Mouse (Mus musculus) heart, postnatal 10 days (tissue): ENCODE results near the gene Adamts6. TPM values are rescaled to one million over a fixed set of nuclear protein-coding genes. Genes with fewer than 3 reads are reported as not detected.
A peak's percentile ranks its signal among the peaks of the same experiment; 100 is the strongest.

Experiments used
- DNase-seq, 2 experiments: peaks; one replicate each; pipeline ENCODE4 v3.0.0; 2021
- intact Hi-C: fragments of 180-260 bp; cut with DNase I; formaldehyde crosslinking; loops from one replicate; pipeline ENCODE4 v1.15.1; 2025
- total RNA-seq, 2 experiments: library from RNA; stranded (reverse); gene quantifications; 2 replicates each; pipeline ENCODE4 v1.2.3; 2021

Adamts6 gene
- total RNA-seq, 2 experiments from 2014 or later: 6.5 to 9.6 TPM

GRCm38 (mm10) chr13:104448349-104448748 is 160.7 kb downstream of the Adamts6 start:
- DNase-seq: no peak
- intact Hi-C loops: loop anchor here (10.0 kb wide), 1 partner anchor 236 kb away; no protein-coding TSS in a partner anchor

DNA sequence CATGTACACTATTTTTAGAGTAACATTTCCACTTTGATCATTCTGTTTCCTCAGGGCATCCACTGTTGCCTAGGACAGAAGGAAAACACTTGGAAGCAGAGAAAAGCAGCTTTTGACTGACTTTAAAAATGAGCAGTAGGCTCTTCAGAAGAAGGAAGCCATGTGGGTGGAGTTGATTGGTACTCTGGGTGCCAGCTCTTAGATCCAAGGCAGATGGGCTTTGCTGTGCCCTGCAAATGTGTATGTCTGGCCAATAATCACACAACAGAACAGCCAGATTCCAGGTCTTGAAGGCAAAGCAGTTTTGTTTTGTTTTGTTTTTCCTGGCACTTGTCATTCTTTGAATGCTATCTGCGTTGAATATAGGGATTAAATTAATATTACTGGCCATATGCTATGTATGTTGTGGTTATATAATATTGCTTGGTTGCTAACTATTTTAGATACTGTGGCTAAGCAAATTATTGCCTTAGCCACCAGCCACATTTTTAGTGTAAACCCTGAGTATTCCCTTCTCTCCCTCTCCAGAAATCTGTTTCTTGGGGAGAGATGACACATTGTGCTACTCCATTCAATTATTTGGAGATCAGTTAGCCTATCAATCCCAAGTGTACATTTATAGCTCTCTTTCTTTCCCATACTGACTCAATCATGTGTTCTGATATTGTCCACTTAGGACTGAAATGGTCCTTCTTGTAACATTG is 165.8 kb downstream of the Adamts6 start:
- DNase-seq: no peak
- intact Hi-C loops: no loop called here

DNA sequence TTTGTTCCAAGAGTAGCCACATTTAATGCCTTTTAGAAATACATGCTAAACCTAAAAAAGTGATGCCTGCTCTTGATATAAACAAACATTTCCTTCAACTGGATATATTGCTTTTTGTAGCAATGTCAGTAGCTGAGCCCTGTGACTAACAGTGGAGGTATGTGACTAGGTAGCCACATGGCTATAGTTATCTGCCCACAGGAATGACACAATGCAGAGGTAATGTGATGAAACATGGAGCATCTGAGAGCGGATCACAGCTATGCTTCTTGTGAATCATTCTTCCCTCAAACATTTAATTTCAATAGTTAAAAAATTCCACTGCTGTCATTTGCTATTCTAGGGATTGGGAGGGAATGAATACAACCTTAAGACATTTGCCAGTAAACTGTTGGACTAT is 172.7 kb downstream of the Adamts6 start:
- no peak for DNase-seq
- intact Hi-C loops: no loop called here

- intact Hi-C loops: no loop called here
- DNase-seq: no peak
Measured at GRCm38 (mm10) chr13:104468061-104468460, 180.4 kb downstream of the Adamts6 start.

DNA sequence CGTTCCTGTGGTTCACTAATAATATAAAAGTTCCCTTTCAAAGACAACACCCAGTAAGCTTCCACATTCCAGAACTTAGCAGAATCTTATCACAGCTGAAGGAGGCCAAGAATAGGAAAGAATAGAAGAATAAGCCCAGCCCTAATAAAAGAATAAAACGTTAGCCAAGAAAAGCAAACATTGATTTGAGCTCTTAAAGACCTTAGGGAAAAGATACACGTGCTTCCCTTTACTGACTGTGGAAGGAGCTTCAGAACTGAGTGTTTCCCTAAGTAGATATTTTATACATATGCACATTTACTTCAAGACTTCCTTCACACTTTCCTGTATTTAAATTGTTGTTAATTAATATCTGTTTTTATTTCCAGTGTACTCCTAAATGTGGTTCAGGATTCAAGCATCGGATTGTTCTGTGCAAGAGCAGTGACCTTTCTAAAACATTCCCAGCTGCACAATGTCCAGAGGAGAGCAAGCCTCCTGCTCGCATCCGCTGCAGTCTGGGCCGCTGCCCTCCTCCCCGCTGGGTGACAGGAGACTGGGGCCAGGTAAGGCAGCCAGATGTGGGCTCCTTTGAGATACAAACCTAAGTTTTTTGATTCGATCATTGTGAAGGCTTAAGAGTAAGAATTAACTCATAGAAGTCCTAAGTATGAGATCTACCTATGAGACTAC is 188.8 kb downstream of the Adamts6 start:
- DNase-seq: peak; percentile 13 to 18
- intact Hi-C loops: no loop called here

DNA sequence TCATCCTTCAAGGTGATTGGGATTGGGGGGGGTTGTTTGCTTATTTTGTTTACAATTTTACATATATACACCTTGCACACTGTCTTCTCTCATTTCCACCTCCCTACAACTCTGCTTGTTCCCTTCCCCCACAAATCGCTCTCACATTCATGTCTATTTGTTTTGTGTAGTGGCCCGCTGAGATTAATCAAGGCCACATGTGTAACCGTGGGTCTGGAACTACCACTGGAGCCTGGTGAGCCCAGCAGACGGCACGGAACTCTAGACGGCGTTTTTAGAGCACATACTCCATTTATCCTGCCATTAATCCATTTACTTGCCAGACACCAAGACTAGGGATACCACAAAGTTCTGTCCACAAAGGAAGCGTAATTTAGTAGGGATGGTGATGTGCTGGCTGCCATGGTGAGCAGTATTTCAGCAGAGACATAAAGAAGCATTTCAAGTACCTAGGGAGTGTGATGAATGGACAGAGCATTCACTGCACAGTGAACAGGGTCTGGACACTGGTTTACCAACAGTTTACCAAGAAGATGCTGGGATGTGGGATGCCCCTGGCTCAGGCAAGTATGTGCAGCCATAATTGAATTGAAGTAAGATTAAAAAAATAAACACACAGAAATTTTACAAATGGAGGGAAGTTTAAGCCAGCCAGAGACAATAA is 194.9 kb downstream of the Adamts6 start:
- DNase-seq: no peak
- intact Hi-C loops: no loop called here

GRCm38 (mm10) chr13:104483111-104483722 is 195.6 kb downstream of the Adamts6 start:
- DNase-seq: no peak
- intact Hi-C loops: no loop called here

DNA sequence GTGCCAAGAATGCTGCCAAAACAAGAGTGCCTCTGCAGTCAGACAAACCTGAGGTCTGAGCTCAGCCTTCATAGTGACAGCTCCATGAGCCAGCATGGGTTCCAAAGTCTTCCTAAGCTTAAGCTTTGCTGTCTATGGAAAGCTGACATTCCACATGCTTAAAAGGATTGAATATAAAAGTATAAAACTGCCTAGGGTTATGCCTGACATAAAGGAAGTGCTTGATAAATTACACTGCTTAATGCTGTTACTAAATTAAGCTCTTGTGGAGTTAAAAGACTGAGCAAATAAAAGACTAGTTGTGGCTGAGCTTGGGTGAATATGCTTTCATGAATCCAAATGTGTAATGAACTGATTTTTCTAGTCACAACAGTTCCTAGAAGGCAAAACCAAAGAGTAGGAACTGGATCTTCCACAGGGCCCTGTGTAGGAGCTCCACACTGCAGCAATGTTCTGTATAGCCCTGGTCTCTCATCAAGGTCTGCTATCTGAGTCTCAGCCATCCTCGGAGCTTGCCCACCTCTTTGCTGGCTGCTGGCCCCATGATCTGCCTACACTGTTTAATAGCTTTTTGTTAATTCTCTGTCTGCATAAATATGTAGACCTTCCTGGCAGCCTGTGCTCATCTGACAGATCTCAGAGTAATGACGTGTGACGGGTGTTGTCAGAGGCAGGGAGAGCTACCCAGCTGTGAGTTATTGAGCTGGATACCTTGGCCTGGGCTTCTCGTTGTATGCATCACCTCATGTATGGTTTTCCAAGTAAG is 203.6 kb downstream of the Adamts6 start:
- DNase-seq: no peak
- intact Hi-C loops: no loop called here

DNA sequence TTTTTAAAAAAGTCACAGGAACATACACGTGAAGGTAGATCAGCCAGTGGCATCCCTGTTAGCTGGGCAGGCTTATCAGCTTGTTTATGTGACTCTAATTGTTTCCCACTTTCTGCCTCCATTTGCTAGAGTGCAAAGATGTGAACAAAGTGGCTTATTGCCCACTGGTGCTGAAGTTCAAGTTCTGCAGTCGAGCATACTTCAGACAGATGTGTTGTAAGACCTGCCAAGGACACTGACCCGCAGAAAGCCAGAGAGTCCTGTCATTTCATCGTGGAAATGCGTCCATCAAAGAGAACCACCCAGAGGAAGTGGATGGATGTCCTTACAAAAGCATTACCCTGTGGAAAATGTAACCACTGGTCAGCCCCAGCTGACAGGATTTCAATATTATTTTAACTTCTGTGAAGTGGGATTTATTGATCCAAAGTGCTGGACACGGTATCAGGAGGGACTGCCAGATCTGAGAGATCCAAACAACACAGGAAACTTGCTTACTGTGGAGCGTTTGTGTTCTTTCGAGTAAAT is 205.9 kb downstream of the Adamts6 start:
- intact Hi-C loops: no loop called here
- DNase-seq: peak; percentile 31 to 35

GRCm38 (mm10) chr13:104494200-104494873 is 206.7 kb downstream of the Adamts6 start:
- intact Hi-C loops: no loop called here

DNA sequence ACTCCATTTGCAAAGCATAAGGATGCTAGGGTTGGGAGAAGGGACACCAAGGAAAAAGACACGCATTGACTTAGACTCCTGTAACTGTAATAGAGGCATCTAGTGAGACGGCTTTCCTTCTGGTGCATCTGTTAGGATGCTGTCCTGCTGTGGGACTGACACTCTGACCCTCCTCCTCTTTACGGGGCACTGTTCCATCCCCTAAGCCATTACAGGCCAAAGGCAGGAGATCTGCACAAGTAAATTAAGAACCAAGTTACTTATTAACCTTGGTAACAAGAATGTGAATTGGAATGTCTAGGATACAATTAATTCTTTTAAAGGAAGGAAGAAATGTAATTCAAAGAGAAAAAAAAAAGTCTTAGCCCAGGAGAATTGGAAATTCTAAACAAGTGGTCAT is 210.0 kb downstream of the Adamts6 start:
- intact Hi-C loops: no loop called here
- no peak for DNase-seq

More at GRCm38 (mm10) chr13:104494200-104494873, 206.7 kb downstream of the Adamts6 start:
- no peak for DNase-seq

- DNase-seq: no peak
- intact Hi-C loops: no loop called here
Measured at GRCm38 (mm10) chr13:104498669-104499068, 211.0 kb downstream of the Adamts6 start.

GRCm38 (mm10) chr13:104499116-104500040 is 211.7 kb downstream of the Adamts6 start:
- peak; percentile 47 for DNase-seq
- intact Hi-C loops: no loop called here

DNA sequence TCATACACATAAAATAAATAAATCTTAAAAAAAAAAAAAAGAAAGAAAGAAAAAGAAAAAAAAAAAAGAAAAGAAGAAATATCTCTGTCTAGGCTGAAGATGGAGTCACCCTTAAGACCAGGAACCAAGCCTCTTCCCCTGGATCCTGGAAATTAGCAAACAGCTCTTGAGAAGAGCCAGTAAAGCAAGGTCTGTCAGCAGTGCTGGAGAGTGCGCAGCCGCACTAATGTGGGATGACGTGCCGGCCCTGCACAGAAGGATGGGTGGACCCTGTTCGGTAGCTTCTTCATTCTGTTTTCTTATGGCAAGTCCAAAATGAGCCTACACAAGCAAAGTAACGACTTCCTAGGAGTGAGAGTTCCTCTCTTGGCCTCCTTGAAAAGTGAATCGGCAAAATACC is 214.8 kb downstream of the Adamts6 start:
- intact Hi-C loops: no loop called here
- DNase-seq: no peak

GRCm38 (mm10) chr13:104504043-104504442 is 216.4 kb downstream of the Adamts6 start:
- intact Hi-C loops: no loop called here
- no peak for DNase-seq

- intact Hi-C loops: no loop called here
Measured at GRCm38 (mm10) chr13:104506165-104506875, 218.7 kb downstream of the Adamts6 start.

GRCm38 (mm10) chr13:104507671-104508070 is 220.0 kb downstream of the Adamts6 start:
- intact Hi-C loops: no loop called here
- DNase-seq: no peak

More at GRCm38 (mm10) chr13:104506165-104506875, 218.7 kb downstream of the Adamts6 start:
- DNase-seq: no peak
